Mouse (Mus musculus): ENCODE data around the gene Esrra.

Gene Esrra

DNA sequence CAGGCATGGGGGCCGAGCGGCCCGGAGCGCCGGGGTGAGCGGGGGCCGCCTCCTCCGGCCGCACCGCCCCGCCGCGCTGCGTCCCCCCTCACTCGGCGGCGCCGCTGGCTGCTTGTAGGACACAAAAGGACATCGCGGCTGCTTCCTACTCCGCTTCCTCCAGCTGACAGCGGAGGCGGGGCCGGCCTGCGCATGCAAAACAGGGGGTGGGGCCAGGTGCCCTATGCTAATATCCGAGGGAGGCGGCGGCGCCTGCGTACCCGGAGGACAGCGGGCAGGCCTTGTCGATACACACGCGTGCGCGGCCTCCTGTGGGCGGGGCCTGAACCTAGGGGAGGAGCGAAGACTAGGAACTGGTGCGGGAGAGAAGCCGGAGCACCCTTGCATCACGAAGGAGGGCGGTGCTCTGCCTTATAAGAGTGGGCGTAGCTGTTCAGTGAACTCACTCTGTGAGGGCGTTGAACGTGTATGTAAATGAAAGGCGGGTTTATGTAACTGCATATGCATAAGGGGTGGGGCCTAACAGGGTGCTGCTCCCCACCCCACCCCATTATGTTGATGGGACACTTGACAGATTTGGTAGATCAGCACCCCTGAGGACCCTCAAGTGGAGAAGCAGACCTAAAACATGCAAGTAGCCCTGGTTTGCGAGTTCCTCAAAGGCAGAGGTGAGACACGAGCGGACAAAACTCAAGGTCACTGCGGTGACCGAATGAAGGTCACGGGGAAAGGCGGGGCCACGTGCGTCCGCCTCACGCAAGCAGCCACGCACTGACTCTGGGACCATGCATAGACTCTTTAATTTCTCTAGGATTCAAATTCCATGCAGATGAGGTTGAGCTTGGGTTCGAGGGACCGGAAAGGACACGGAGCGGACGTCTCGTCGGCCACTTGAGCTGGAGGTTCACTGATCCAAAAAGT lies at the start of gene Esrra:
Gene Esrra (minus strand): TSS at position 167 of the 921 bp plus-strand sequence.
- peak; percentile 100 for DNase-seq

DNA sequence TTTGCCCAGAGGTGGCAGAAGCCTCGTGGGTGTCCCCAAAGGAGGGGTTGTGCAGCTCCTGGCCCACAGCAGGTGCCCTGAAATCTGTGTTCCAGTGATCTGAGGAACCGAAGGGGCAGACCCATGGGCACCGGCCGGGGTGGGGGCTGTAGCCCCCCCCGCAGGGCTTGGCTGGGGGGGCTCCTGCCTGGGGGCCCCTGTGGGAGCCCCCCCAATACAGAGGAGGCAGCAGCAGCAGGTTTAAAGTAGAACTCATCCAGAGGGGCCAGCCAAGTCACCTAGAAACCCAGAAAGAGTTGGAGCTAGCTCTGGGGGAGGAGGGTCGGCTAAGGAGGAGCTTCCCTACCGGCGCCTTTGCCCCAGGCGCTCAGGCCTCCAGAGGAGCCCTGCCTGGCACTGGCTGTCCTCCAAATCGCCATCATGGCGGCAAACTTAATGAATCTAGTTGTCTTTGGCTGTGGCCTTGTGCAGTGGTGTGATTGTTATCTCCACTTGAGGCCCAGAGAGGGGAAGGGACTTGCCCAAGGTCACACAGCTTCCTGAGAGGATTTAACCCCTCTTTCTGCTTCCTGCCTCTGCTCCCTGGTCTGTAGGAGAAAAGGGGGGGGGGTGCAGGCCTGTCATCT lies 49.0 kb upstream of the Esrra start:
- DNase-seq = peak; percentile 49

DNA sequence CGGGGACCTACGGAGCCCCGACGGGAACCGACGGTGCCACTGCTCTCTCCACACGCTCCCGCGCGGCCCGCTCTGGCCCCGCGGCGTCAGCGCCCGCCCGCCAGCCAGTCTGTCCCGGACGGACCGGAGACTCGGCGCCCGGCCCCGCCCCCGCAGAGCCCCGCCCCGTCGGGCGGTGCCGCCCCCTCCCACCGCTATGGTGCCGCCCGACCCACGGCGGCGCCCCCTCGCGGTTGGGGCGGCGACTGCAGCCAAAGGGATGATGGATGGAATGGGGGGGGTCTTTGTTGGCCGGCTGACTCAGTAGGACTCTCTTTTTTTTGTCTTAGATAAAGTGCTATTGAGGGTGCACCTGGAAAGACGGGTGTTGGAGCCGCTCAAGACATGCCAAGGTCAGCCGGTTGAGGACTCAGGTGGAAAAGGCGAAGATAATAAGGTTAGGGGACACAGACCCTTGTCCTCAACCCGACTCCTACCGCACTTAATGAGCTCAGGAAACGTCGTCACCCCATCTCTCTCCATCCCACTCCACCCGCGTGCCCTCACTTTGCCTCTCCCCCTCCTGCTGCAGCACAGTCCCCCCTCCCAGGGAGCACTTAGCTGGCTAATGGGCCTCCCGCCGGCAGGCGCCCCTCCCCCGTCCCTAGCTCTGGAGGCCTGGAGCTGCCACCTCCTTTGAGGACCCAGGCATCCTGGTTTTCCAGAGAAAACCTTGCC lies 48.2 kb upstream of the Esrra start:
- DNase-seq = peak; percentile 92

DNA sequence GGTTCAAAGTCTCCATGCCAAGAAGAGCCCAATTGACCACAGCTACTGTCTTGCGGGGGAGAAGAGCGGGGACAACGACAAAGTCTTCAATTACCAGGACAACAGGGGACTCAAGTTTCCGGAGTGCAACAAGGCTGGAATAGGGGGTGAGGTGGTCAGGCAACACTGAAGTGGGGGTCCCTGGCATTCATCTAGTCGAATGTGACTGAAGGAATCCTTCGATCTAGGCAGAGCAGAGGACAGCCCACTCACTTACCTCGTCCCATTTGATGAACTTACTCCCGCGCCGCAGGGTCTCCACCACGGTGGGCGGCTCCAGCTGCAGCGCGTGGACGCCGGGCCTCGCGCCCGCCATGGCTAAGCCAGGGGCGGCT lies 47.7 kb upstream of the Esrra start:
- no peak for DNase-seq

DNA sequence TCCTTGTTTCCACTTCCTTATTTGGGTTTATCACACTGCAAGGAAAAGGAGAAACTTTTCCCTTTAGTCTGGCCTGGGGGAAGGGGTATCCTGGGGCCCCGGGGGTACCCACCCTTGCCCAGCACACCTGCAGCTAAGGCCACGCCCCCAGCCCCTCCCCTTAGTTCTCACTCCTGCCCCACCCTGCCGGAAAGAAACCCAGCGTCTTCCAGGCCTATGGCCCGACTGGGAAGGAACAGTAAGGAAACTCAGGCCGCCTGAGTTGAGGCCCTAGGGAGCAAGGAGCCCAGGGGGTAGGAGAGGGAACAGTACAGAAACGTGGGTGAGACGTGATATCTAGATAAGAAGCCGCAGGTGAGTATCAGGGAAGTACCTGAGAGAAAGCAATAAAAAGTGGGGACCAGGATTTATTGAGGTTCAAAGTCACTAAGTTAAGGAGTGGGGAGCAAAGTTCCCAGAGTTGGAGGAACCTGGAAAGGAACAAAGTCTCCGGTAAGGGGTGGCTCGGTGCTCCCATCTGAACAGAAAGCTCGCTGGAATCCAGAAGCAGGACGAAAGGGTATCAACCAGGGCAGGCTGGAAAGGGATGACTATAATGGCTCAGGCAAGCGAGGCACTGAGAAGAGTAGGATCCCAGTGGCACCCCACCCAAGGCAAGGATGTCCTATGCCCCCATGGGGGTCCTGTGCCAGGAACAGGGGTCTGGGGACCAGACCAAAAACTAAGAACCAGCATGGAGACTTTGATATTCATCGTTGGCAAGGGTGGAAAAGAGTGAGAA lies 47.1 kb upstream of the Esrra start:
- peak; percentile 79 for DNase-seq

DNA sequence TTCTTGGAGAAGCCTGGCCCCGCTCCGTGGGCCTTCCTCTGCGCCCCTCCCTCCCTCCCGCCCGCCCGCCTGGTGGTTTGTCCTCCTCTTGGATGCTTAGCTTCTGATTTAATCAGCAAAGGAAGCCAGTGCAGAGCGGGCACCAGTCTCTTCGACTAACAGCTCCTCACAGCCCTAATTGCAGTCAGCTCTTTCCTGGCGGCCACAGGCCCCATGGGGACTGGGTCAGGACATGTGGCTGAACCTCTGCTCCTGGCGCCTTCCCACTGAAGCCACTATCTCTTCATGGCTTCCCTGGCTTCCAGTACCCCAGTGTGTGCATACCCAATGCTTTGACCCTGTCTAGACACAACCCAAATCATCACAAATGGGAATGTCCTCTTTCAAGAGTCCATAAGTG lies 34.8 kb upstream of the Esrra start:
- no peak for DNase-seq

DNA sequence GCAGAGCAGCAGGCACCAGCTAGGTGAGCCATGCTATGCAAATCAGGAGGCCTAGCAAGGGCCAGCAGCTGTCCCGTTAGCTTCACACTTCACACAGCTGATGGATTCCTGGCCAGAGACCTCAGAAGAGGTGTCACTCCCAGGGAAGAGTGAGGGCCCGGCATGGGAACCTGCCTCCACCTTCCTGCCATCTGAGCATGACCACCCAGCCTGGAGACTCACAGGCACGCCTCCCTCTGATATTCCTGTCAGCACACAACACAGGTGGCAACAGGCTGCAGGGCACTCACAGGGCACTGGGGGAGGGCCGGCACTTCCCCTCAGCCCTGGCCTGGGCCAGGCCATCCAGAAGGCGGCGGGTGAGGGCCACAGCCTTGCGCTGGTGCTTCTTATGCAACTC lies 33.8 kb upstream of the Esrra start:
- DNase-seq = no peak

DNA sequence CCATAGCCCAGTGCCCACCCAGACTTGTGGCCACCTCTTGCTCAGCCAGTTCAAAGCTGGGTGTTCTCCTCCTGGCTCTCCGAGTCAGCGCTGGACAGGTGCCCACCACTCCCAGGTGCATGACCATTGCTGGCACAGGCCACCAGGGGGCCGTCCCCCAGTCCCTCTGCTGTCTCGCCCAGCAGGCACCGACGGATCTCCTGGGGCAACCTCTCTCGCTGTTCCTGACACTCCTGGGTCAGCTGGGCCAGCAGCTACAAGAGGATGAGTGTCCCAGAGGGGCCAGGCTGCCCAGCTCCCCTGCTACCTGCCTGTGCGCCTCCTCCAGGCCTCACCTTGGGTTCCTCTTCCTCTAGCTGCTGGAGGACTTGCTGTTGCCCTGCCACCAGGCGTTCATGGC lies 32.4 kb upstream of the Esrra start:
- DNase-seq = peak; percentile 78

DNA sequence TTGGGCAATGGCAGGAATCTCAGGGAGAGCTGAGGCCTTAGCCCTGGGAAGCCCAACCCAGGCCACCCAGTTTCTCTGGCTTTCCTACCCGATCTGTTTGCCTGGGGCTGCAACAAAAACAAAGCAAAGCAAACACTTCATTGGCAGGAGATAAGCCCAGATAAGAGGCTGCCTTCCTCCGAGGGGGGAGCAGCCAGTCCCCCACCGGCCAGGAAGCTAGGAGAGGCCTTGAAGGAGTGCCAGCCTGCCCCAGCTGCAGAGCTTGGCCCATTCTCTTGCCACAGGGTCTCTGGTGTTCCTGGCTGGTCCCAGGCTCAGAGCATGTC lies 31.1 kb upstream of the Esrra start:
- peak; percentile 75 for DNase-seq

DNA sequence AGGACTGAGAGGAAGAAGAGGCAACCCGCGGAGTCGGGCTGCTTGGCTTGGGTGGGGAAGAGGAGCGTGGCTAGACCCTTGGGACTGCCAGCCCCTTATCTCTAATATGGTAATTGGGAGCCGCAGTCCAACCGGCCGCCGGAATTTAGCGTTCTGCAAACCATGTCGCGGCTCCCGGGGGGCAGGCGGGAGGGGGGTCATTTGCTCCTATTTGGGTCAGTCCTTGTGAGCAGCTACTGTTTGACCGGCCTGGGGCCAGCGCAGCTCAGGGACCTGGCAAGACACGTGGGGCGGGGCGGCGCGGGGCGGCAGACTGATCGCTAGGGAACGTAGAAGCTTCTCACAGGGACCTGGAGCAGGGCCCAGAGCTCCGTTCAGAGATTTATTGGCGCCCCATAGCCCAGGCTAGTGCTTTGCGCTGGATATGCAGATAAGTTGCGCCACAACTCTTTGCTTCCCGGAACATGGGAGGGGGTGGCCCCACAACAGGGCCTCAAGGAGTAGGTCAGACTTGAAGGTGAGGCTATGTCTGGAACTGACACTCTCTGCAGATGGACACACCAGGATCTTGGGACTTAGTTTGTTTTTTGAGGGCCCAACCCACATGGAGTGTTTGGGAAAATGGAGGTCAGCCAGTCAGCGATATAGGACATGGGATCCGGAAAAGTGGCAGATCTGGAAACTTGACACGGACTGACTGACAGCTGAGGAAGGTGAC lies 30.5 kb upstream of the Esrra start:
- DNase-seq = peak; percentile 92

DNA sequence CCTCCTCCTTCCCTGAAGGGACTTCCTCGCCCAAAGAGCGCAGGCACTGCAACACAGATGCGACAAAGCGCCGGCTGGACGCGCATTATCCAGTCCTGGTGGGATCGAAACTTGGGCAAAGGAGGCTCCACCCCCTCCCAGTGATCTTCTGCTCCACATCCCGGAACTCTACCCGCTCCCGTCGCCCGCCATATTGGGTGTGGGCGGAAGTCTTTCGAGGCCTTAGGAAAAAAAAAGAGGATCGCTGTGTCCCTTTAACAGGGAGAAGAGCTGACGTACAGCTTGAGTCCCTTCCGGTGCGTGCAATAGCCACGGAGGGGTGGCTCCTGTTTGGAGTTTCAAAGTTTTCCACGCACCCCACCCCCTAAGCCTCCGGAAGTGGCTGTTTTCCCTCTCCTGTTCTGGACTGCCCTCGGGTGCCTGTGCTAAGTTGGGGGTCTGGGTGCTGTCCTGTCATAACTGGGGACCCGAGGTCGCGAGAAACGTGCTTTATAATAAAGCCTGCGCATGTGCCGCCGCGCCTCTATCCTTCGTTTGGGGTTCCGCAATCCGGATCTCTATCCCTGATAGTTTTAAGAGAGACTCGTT lies 29.9 kb upstream of the Esrra start:
- peak; percentile 96 for DNase-seq

DNA sequence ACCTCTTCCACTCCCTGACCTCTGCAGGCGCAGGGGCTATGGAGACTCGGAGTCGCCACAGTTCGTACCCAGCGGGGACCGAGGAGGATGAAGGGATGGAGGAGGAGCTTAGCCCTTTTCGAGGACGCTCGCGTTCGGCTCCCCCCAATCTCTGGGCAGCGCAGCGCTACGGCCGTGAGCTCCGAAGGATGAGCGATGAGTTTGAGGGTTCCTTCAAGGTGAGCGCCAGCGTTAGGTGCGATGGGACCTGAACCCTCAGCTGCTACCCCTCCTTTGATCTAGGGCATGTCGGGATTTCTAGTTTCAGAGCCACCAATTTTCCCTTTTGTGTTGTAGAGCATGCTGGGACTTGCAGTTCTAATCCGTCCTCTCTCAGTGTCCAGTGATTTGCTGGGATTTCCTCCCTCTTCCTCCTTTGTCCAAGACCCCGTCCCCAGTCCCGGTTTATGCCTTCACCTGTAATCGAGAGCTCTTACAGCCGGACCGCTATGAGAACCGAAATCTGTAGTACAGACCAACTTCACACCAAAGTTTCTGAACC lies 29.1 kb upstream of the Esrra start:
- DNase-seq = peak; percentile 69

DNA sequence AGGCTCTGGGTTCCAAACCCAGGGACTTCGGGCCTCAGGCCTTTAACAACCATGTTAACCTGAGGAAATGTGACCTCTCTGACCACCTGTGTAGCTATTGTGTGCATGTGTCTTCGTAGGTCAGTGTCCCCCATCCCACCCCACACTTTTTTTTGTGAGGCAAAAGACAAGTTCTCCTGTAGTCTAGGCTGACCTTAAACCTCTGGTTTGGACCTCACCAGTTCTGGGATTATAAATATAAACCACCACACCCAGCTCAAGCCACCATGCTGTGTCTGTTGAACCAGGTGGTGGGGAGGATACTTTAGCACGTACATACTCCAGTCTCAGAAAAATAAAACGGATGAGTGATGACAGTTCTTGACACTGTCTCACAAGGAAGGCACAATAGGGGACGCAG lies 28.3 kb upstream of the Esrra start:
- DNase-seq = no peak

DNA sequence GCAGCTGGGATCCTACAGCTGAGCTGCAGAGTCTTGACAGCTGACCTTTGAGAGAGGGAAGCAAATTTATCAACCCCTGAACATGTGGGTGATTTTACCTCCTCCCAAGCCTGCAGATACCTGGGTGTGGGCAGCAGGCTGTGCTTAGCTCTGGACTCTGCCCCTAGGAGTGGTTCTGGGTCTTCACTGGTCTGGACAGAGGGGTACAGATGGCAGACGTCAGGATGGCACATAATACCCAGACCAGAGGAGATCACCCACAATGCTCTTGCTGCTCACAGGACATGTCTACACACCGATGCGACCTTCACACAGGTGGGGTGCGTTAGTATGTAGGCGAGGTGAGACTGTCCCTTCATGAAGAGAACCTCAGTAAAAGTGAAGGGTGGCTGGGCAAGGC lies 27.9 kb upstream of the Esrra start:
- no peak for DNase-seq

DNA sequence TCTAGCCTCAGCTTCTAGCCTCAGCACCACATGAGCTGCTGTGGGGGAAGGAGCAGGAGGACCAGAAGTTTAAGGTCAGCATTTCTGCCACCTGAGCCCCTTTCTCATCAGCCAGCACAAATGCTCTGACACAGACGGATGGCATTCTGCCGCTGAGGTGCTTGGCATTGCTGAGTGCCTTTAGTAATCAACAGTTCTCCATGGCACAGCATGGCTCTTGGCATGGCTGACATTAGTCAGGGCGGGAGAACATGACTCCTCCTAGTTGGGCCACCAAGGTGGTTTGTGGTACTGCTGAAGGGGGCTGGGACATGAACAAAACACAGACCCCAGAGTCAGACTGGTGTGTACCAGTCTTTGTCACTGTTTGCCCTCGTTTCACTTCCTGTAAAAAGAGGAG lies 26.6 kb upstream of the Esrra start:
- DNase-seq = no peak

DNA sequence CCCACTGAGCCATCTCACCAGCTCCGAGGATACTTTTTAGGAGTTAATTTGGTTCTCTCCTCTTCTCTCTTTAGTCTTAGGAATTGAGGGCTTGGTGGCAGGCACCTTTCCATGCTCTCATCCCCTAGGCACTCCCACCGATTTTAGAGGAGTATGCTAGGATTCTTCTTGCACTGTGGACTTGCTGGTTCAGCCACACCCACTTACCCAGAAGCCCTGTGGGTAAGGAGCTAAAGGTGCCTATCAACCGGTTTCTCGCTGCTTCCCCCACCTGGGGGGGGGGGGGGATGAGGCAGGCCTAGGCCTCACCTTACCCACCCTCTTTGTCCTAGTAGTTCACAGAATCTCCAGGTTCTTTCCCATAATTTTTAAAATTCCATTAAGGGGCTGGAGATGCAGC lies 26.1 kb upstream of the Esrra start:
- DNase-seq = no peak

DNA sequence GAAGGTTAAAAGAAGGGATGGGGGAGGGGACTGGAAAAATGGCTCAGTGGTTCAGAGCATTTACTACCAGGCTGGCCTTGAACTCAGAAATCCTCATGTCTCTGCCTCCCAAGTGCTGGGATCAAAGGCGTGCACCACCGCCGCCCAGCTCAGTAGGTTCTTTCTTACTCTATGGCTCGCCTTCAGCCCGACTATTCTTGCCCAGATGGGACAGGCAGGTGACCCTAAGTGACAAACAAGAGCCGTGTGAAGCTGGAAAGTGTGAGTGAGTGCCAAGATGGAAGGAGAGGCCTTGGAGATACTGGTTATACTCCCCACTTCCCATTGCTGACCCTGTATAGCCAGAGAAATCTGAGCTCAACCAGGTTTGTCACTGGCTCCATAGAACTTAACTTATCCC lies 22.1 kb upstream of the Esrra start:
- DNase-seq = no peak

DNA sequence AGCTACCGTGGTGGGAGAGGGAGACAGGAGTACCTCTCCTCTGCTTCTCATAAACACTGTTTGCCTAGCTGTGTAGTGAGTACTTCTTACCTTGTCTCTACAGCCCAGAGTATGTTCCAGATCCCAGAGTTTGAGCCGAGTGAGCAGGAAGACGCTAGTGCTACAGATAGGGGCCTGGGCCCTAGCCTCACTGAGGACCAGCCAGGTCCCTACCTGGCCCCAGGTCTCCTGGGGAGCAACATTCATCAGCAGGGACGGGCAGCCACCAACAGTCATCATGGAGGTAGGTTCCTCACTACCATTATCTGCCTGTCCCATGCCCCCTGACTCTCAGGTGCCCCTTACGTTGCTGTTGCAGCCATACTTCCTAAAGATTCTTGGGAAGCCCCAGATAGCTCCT lies 21.2 kb upstream of the Esrra start:
- DNase-seq = no peak

DNA sequence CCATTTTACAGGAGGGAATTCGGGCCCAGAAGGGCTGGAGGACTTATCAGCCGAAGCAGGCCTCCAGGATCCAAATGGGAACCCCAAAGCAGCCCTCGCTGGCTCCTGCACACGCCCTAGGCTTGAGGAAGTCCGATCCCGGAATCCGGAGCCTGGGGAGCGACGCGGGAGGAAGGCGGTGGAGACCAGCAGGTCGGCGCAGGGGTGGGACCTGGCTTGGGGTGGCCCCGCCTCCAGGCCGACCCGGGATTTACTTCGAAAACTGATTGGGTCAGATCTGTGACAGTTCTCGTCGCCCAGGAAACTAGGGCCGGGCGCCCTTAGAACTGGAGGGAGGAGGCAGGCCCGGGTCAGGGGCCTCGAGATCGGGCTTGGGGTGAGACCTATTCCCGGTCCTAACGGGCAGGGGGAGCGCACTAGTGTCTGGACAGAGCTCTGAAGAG lies 20.7 kb upstream of the Esrra start, which contains the start of gene Gpr137:
Gene Gpr137 (minus strand): TSS at position 232 of the 443 bp plus-strand sequence.
- peak; percentile 97 for DNase-seq

DNA sequence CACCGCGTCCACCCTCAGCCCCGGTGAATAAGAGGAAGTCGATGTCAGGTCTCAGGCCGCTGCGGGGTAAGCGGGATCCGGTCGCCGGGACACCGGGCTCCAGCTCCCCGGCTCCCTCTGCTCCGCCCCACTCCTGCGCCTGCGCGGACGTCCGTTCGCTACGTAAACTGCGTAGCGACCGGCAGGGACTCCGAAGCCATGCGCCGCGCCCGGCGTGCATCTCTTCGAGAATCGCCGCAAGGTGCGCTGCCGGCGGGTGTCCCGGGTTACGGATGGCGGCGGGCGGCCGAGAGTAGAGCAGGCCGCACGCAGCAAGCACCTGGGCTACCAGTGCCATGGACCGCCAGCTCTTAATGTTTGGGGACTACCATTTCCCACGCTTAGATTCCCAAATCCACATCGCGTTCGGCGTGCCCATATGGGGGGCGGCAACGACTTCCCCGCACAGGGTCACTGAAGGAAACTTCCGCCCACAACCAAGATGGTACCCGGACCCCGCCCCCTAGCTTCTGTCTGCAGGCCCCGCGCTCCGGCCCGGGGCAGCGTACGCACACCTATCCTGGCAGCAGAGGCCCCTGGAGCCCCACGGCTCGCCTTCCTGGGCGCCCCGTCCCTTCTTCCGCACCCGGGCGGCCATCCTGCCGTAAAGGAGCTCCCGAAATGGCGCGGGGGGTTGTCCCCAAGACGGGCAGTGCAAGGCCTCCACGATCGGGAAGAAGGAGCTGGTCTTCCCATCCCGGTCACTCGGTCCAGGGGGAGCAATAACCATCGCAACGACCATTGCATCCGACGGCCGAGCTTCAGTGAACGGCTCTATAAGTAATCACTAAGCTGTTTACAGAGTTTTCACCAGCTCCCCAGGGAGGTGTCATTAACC lies 20.0 kb upstream of the Esrra start, which contains the start of gene Bad:
Gene Bad (plus strand): TSS at position 490 of the 877 bp plus-strand sequence.
- DNase-seq = peak; percentile 97

All from kidney, postnatal 10 days (tissue).